Mouse (Mus musculus): ENCODE measurements around the gene 9230110F15Rik.

GRCm38 (mm10) chr9:35798146-35798545 is 45.8 kb downstream of the 9230110F15Rik start:
- TF ChIP-seq CTCF (IDR thresholded peaks at IDR 0.05; ENCODE audit: low read depth), result no peak
- no peak for TF ChIP-seq EP300 (IDR thresholded peaks at IDR 0.05; ENCODE audit: low read depth)

All from liver, embryonic 14.5 days (tissue).